ENCODE assay signal across 40 mouse cellular contexts in genomic region chr6:42470542-42470941, GRCm38 (mm10). TPM values are rescaled to one million over a fixed set of nuclear protein-coding genes. Genes with fewer than 3 reads are reported as not detected.
"Had no signal": no experiment of that assay in that cellular context is flagged by ENCODE, and none has a peak within 500 bp of the region (broad histone marks: within the 10 kb centered on the region; RNA-seq: fewer than 3 reads in every experiment).

No protein-coding gene starts in this region.

- DNase-seq: gastrocnemius, adult 2 months; gastrocnemius, postnatal 10 days; gastrocnemius, postnatal 25 days; heart, adult 18-20 months; heart, postnatal 10 days; heart, postnatal 4 days; kidney, adult 11 months; kidney, adult 8-10 months; kidney, postnatal 10 days; kidney, postnatal 25 days; kidney, postnatal 4 days; liver; liver, embryonic 13.5 days had no signal

- ATAC-seq: hindbrain, embryonic 16.5 days; intestine, embryonic 16.5 days had no signal

- H3K27me3 ChIP-seq: heart, embryonic 12.5 days; hindbrain, embryonic 12.5 days; limb, embryonic 12.5 days; liver, embryonic 13.5 days; liver, embryonic 15.5 days had no signal

- H3K36me3 ChIP-seq: heart, embryonic 10.5 days; heart, embryonic 12.5 days; hindbrain, embryonic 10.5 days; hindbrain, embryonic 12.5 days; limb, embryonic 10.5 days; limb, embryonic 12.5 days; liver, embryonic 13.5 days; liver, embryonic 15.5 days had no signal

- H3K27ac ChIP-seq: gastrocnemius, adult 2 months; heart, embryonic 10.5 days; hindbrain, embryonic 10.5 days; hindbrain, embryonic 12.5 days; hindbrain, embryonic 14.5 days; layer of hippocampus, adult 2 months; left cerebral cortex, adult 2 months; limb, embryonic 10.5 days; limb, embryonic 12.5 days; liver, embryonic 13.5 days; liver, embryonic 15.5 days had no signal

- H3K4me1 ChIP-seq: heart, embryonic 10.5 days; heart, embryonic 12.5 days; hindbrain, embryonic 10.5 days; hindbrain, embryonic 12.5 days; limb, embryonic 10.5 days; limb, embryonic 12.5 days; liver, embryonic 13.5 days; liver, embryonic 15.5 days had no signal

- H3K9me3 ChIP-seq: heart, embryonic 10.5 days; heart, embryonic 12.5 days; hindbrain, embryonic 10.5 days; hindbrain, embryonic 12.5 days; limb, embryonic 10.5 days; limb, embryonic 12.5 days; liver, embryonic 13.5 days; liver, embryonic 15.5 days had no signal

- H3K4me2 ChIP-seq: heart, embryonic 12.5 days; hindbrain, embryonic 12.5 days; hindbrain, embryonic 14.5 days; limb, embryonic 12.5 days; liver, embryonic 11.5 days; liver, embryonic 13.5 days; liver, embryonic 15.5 days had no signal

- H3K9ac ChIP-seq: heart, embryonic 12.5 days; hindbrain, embryonic 12.5 days; hindbrain, embryonic 14.5 days; limb, embryonic 12.5 days; liver, embryonic 13.5 days; liver, embryonic 15.5 days had no signal

- H3K4me3 ChIP-seq: gastrocnemius, adult 2 months; heart, embryonic 10.5 days; heart, embryonic 12.5 days; hindbrain, embryonic 10.5 days; hindbrain, embryonic 12.5 days; layer of hippocampus, adult 2 months; left cerebral cortex, adult 2 months; limb, embryonic 10.5 days; limb, embryonic 12.5 days; liver, embryonic 13.5 days; liver, embryonic 15.5 days had no signal

RNA-seq across cellular contexts. Expression of gene Olfr458, which starts 5.5 kb away (rescaled TPM):
- total RNA-seq: gastrocnemius, adult 2 months; gastrocnemius, postnatal 10 days; gastrocnemius, postnatal 25 days; gastrocnemius, postnatal 4 days; granulocyte monocyte progenitor cell, adult 5-6 weeks; heart, adult 18-20 months; heart, adult 8-10 months; heart, postnatal 10 days; heart, postnatal 25 days; heart, postnatal 4 days; layer of hippocampus, adult 2 months; layer of hippocampus, postnatal 10 days; layer of hippocampus, postnatal 25 days; left cerebral cortex, adult 2 months; left cerebral cortex, postnatal 14 days; left cerebral cortex, postnatal 36 days had no signal
- polyA plus RNA-seq: heart, embryonic 12.5 days; heart, embryonic 14.5 days; heart, embryonic 16.5 days; hindbrain, embryonic 10.5 days; hindbrain, embryonic 12.5 days; hindbrain, embryonic 14.5 days; hindbrain, embryonic 16.5 days; intestine, embryonic 14.5 days; intestine, embryonic 16.5 days; kidney, embryonic 14.5 days; kidney, embryonic 16.5 days; limb, embryonic 10.5 days; limb, embryonic 12.5 days; limb, embryonic 14.5 days; liver, embryonic 11.5 days; liver, embryonic 13.5 days; liver, embryonic 15.5 days had no signal

RNA-seq across cellular contexts. Expression of gene Olfr457, which starts 5.6 kb away (rescaled TPM):
- total RNA-seq: gastrocnemius, adult 2 months; gastrocnemius, postnatal 10 days; gastrocnemius, postnatal 25 days; gastrocnemius, postnatal 4 days; granulocyte monocyte progenitor cell, adult 5-6 weeks; heart, adult 18-20 months; heart, adult 8-10 months; heart, postnatal 10 days; heart, postnatal 25 days; heart, postnatal 4 days; layer of hippocampus, adult 2 months; layer of hippocampus, postnatal 10 days; layer of hippocampus, postnatal 25 days; left cerebral cortex, adult 2 months; left cerebral cortex, postnatal 14 days; left cerebral cortex, postnatal 36 days had no signal
- polyA plus RNA-seq: heart, embryonic 10.5 days; heart, embryonic 12.5 days; heart, embryonic 16.5 days; hindbrain, embryonic 10.5 days; hindbrain, embryonic 12.5 days; hindbrain, embryonic 14.5 days; hindbrain, embryonic 16.5 days; intestine, embryonic 14.5 days; kidney, embryonic 16.5 days; limb, embryonic 10.5 days; limb, embryonic 12.5 days; limb, embryonic 14.5 days; liver, embryonic 11.5 days; liver, embryonic 13.5 days; liver, embryonic 15.5 days had no signal

RNA-seq across cellular contexts. Expression of gene Olfr456, which starts 16.5 kb away (rescaled TPM):
- total RNA-seq: gastrocnemius, adult 2 months; gastrocnemius, postnatal 10 days; gastrocnemius, postnatal 25 days; gastrocnemius, postnatal 4 days; granulocyte monocyte progenitor cell, adult 5-6 weeks; heart, adult 18-20 months; heart, adult 8-10 months; heart, postnatal 10 days; heart, postnatal 25 days; heart, postnatal 4 days; layer of hippocampus, adult 2 months; layer of hippocampus, postnatal 10 days; layer of hippocampus, postnatal 25 days; left cerebral cortex, adult 2 months; left cerebral cortex, postnatal 14 days; left cerebral cortex, postnatal 36 days had no signal
- polyA plus RNA-seq: heart, embryonic 12.5 days; heart, embryonic 14.5 days; hindbrain, embryonic 10.5 days; hindbrain, embryonic 12.5 days; hindbrain, embryonic 14.5 days; hindbrain, embryonic 16.5 days; intestine, embryonic 14.5 days; intestine, embryonic 16.5 days; kidney, embryonic 14.5 days; kidney, embryonic 16.5 days; limb, embryonic 10.5 days; limb, embryonic 12.5 days; limb, embryonic 14.5 days; liver, embryonic 11.5 days; liver, embryonic 13.5 days; liver, embryonic 15.5 days had no signal

RNA-seq across cellular contexts. Expression of gene Tas2r126, which starts 36.2 kb away (rescaled TPM):
- total RNA-seq: gastrocnemius, postnatal 10 days; gastrocnemius, postnatal 25 days; granulocyte monocyte progenitor cell, adult 5-6 weeks; heart, adult 18-20 months; heart, adult 8-10 months; heart, postnatal 10 days; heart, postnatal 25 days; heart, postnatal 4 days; layer of hippocampus, adult 2 months; layer of hippocampus, postnatal 10 days; layer of hippocampus, postnatal 25 days; left cerebral cortex, adult 2 months; left cerebral cortex, postnatal 14 days; left cerebral cortex, postnatal 36 days had no signal
- polyA plus RNA-seq: heart, embryonic 10.5 days; heart, embryonic 12.5 days; heart, embryonic 14.5 days; heart, embryonic 16.5 days; hindbrain, embryonic 10.5 days; hindbrain, embryonic 12.5 days; hindbrain, embryonic 14.5 days; hindbrain, embryonic 16.5 days; intestine, embryonic 14.5 days; intestine, embryonic 16.5 days; kidney, embryonic 14.5 days; kidney, embryonic 16.5 days; limb, embryonic 10.5 days; limb, embryonic 12.5 days; limb, embryonic 14.5 days; liver, embryonic 11.5 days; liver, embryonic 13.5 days; liver, embryonic 15.5 days had no signal
